Comparison of ENCODE assay signal across 11 mouse cellular contexts in the genomic region with DNA sequence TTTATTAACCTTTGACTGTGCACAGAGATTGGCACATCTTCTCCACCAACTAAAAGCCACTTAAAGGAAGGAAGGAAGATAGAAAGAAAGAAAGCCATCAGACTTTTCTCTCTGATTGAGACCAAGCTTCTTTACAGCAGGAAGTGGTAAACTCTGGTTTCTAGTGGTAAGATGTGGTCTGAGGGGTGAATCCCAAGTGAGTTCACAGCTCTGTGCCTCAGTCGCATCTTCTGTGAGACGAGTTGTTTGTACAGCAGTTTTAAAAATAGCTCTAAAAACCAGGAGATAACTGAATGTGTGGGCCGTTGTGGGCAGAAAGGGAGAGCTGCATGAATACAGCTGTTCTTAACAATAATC.
A peak's percentile ranks its signal among the peaks of the same experiment; 100 is the strongest.
DNase-seq lines count a peak whose midpoint lies in the region; ATAC-seq and TF ChIP-seq lines count a peak whose summit lies in the region.
"Had no signal": no experiment of that assay in that cellular context is flagged by ENCODE, and none has a peak within 500 bp of the region (broad histone marks: within the 10 kb centered on the region; RNA-seq: fewer than 3 reads in every experiment).

No protein-coding gene starts in this region.

- H3K9ac ChIP-seq in forebrain, embryonic 14.5 days (ENCODE audit: low read length) = no peak overlapping the region
- H3K9ac ChIP-seq in forebrain, postnatal 0 days = no peak overlapping the region
- H3K9ac ChIP-seq: limb, embryonic 12.5 days; lung, embryonic 15.5 days had no signal

- no peak for ATAC-seq in forebrain, embryonic 14.5 days
- no peak for ATAC-seq in forebrain, postnatal 0 days
- ATAC-seq in megakaryocyte, adult 5-6 weeks (ENCODE audit: poor library complexity, severe bottlenecking) = peak; percentile 41

- H3K9me3 ChIP-seq in forebrain, embryonic 14.5 days (replicated peaks; ENCODE audit: control insufficient read depth, low read length) = no peaks in the 10 kb centered on the region
- H3K9me3 ChIP-seq in forebrain, postnatal 0 days (ENCODE audit: low read length) = no peaks in the 10 kb centered on the region
- H3K9me3 ChIP-seq: limb, embryonic 12.5 days; lung, embryonic 15.5 days had no signal

- H3K4me2 ChIP-seq in forebrain, embryonic 14.5 days (ENCODE audit: low read length) = no peak overlapping the region
- H3K4me2 ChIP-seq in forebrain, postnatal 0 days (ENCODE audit: low read depth) = no peak overlapping the region
- H3K4me2 ChIP-seq: limb, embryonic 12.5 days; lung, embryonic 15.5 days had no signal

- H3K4me1 ChIP-seq in forebrain, embryonic 14.5 days (ENCODE audit: control insufficient read depth, insufficient read depth, low read length) = no peaks in the 10 kb centered on the region
- peaks cover 9% of the 10 kb centered on the region; the same call in 1 of the 2 replicates for H3K4me1 ChIP-seq in forebrain, postnatal 0 days (ENCODE audit: insufficient read depth)

- no peaks in the 10 kb centered on the region for H3K27me3 ChIP-seq in forebrain, embryonic 14.5 days (replicated peaks; ENCODE audit: control insufficient read depth, insufficient read depth, low read length)
- no peaks in the 10 kb centered on the region for H3K27me3 ChIP-seq in forebrain, postnatal 0 days (ENCODE audit: insufficient read depth, low read length)
- H3K27me3 ChIP-seq: limb, embryonic 12.5 days; lung, embryonic 15.5 days had no signal

- peak overlapping the region; percentile 33; the same call in 1 of the 2 replicates for H3K27ac ChIP-seq in forebrain, embryonic 14.5 days (ENCODE audit: low read depth, low read length)
- H3K27ac ChIP-seq in forebrain, postnatal 0 days (ENCODE audit: low read depth, low read length) = no peak overlapping the region
- H3K27ac ChIP-seq in left cerebral cortex, adult 2 months = peak overlapping the region; percentile 64
- H3K27ac ChIP-seq: limb, embryonic 12.5 days; lung, embryonic 15.5 days had no signal

- H3K36me3 ChIP-seq in forebrain, embryonic 14.5 days (ENCODE audit: control insufficient read depth, insufficient read depth, low read length) = no peaks in the 10 kb centered on the region
- no peaks in the 10 kb centered on the region for H3K36me3 ChIP-seq in forebrain, postnatal 0 days (ENCODE audit: insufficient read depth)
- H3K36me3 ChIP-seq: limb, embryonic 12.5 days; lung, embryonic 15.5 days had no signal

- intact Hi-C loops in left cerebral cortex, adult 2 months (cut with DNase I) = no loop called here

- TF ChIP-seq CTCF in forebrain, postnatal 0 days (IDR thresholded peaks at IDR 0.05; ENCODE audit: low read depth) = no peak
- no peak for TF ChIP-seq CTCF in left cerebral cortex, adult 2 months (IDR thresholded peaks at IDR 0.05)

- DNase-seq in forebrain, embryonic 14.5 days (ENCODE audit: low spot score) = no peak
- DNase-seq in forebrain, postnatal 0 days = no peak
- DNase-seq in left cerebral cortex, adult 2 months (ENCODE audit: extremely low spot score in 1 of 2, low spot score in 2 of 2) = no peak
- DNase-seq in left cerebral cortex, adult 8-10 months (ENCODE audit: low spot score in 2 of 2) = no peak
- peak; percentile 79 for DNase-seq in thymus, postnatal 0 days (ENCODE audit: low spot score)
- DNase-seq in adipocyte (ENCODE audit: low spot score) = no peak
- DNase-seq in ovary, postnatal 36 days (ENCODE audit: low spot score) = no peak
- DNase-seq: heart, postnatal 36 days had no signal

- 82% methylated on average over 3 of the region's 3 CpGs for WGBS in forebrain, embryonic 14.5 days
- 70% methylated on average over 3 of the region's 3 CpGs for WGBS in forebrain, postnatal 0 days

- no peak overlapping the region for H3K4me3 ChIP-seq in forebrain, embryonic 14.5 days (ENCODE audit: low read depth, low read length)
- no peak overlapping the region for H3K4me3 ChIP-seq in forebrain, postnatal 0 days (ENCODE audit: low read depth, low read length)
- H3K4me3 ChIP-seq in left cerebral cortex, adult 2 months = no peak overlapping the region
- H3K4me3 ChIP-seq: limb, embryonic 12.5 days; lung, embryonic 15.5 days had no signal
